Mouse (Mus musculus): ENCODE measurements at regions not wholly inside any gene's neighbourhood (a gene's known extent, or its start where the extent isn't known, plus 50 kb on each side); places are given as distances from the start of the nearest gene placed in this dataset.

GRCm38 (mm10) chr8:26596665-26597362 is 380.3 kb upstream of the Zfp703 start:
- Histone ChIP-seq H3K27me3 (ENCODE audit: control insufficient read depth, insufficient read depth, insufficient read length) (no peaks in the 10 kb centered on the region), H3K36me3 (ENCODE audit: control insufficient read depth, insufficient read depth) (no peaks in the 10 kb centered on the region)

DNA sequence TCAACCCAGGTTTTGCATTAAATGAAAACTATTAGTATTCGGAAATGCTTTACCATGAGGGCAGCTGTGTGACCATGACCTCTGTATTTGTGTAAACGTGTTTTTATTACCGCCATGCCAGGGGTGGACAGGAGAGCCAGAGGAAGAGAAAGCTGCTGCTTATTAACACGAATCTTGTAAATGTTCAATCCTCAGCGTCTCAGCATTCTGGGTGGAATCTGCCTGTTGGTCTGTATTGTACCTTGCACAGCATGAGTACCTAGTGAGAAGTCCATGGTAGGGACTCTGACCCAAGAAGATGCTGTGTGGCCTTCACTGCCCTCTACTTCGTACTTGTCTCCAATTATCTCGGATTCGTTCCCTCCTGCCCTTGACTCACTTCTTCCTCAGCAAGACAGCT is 378.6 kb upstream of the Zfp703 start:
- H3K79me3 ChIP-seq (ENCODE audit: low read depth) = no peaks in the 10 kb centered on the region
- no peak overlapping the region for H3ac ChIP-seq (ENCODE audit: control insufficient read depth, insufficient read length, low read depth)
- no peak overlapping the region for H3K4me3 ChIP-seq (ENCODE audit: insufficient read depth, poor library complexity, severe bottlenecking)
- H3K36me3 ChIP-seq (ENCODE audit: control insufficient read depth, insufficient read depth) = no peaks in the 10 kb centered on the region
- TF ChIP-seq USF1 (IDR thresholded peaks at IDR 0.05; ENCODE audit: low read depth) (no peak), MYOG (IDR thresholded peaks at IDR 0.05; ENCODE audit: control insufficient read depth, extremely low read depth, insufficient read length) (no peak), MYOD1 (IDR thresholded peaks at IDR 0.05; ENCODE audit: control insufficient read depth, insufficient read length, low read depth) (no peak), CTCF (IDR thresholded peaks at IDR 0.05; ENCODE audit: control insufficient read depth, insufficient read depth, insufficient read length) (no peak), MAX (IDR thresholded peaks at IDR 0.05) (no peak), FOSL1 (IDR thresholded peaks at IDR 0.05; ENCODE audit: insufficient read depth, low read length, poor library complexity, severe bottlenecking) (no peak), CEBPB (IDR thresholded peaks at IDR 0.05; ENCODE audit: low read depth) (no peak)
- no peaks in the 10 kb centered on the region for H3K79me2 ChIP-seq (ENCODE audit: control insufficient read depth, insufficient read depth)
- H3K27me3 ChIP-seq (ENCODE audit: control insufficient read depth, insufficient read depth, insufficient read length) = no peaks in the 10 kb centered on the region

More at GRCm38 (mm10) chr8:26596665-26597362, 380.3 kb upstream of the Zfp703 start:
- H3ac ChIP-seq (ENCODE audit: control insufficient read depth, insufficient read length, low read depth) = no peak overlapping the region
- H3K4me3 ChIP-seq (ENCODE audit: insufficient read depth, poor library complexity, severe bottlenecking) = no peak overlapping the region
- no peaks in the 10 kb centered on the region for H3K79me3 ChIP-seq (ENCODE audit: low read depth)
- TF ChIP-seq MYOD1 (IDR thresholded peaks at IDR 0.05; ENCODE audit: control insufficient read depth, insufficient read length, low read depth) (no peak), MAX (IDR thresholded peaks at IDR 0.05) (no peak), CEBPB (IDR thresholded peaks at IDR 0.05; ENCODE audit: low read depth) (no peak), USF1 (IDR thresholded peaks at IDR 0.05; ENCODE audit: low read depth) (no peak), FOSL1 (IDR thresholded peaks at IDR 0.05; ENCODE audit: insufficient read depth, low read length, poor library complexity, severe bottlenecking) (no peak), CTCF (IDR thresholded peaks at IDR 0.05; ENCODE audit: control insufficient read depth, insufficient read depth, insufficient read length) (no peak), MYOG (IDR thresholded peaks at IDR 0.05; ENCODE audit: control insufficient read depth, extremely low read depth, insufficient read length) (no peak)
- no peaks in the 10 kb centered on the region for H3K79me2 ChIP-seq (ENCODE audit: control insufficient read depth, insufficient read depth)

DNA sequence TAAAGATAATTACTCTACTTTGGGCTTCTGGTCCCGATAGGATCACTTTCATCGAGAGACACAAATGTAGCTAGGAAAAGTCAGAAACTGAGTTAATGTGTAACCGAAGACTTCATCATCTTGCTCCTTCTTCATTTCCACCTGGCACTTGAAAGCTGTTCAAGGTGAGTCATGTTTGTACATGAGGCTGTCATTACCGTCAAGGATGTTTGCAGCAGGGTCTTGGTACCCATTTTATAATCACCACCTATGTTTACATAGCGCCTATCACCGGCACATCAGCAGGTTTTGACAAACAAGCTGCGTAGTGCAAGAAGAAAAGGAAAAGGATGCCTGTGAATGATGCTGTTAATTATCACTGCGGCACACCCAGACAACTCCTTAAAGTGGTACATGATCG is 377.0 kb upstream of the Zfp703 start:
- Histone ChIP-seq H3K27me3 (ENCODE audit: control insufficient read depth, insufficient read depth, insufficient read length) (no peaks in the 10 kb centered on the region), H3K4me3 (ENCODE audit: insufficient read depth, poor library complexity, severe bottlenecking) (no peak overlapping the region), H3K36me3 (ENCODE audit: control insufficient read depth, insufficient read depth) (no peaks in the 10 kb centered on the region), H3K79me3 (ENCODE audit: low read depth) (no peaks in the 10 kb centered on the region), H3K79me2 (ENCODE audit: control insufficient read depth, insufficient read depth) (no peaks in the 10 kb centered on the region), H3ac (ENCODE audit: control insufficient read depth, insufficient read length, low read depth) (no peak overlapping the region)
- no peak for TF ChIP-seq CEBPB (IDR thresholded peaks at IDR 0.05; ENCODE audit: low read depth)
- no peak for TF ChIP-seq FOSL1 (IDR thresholded peaks at IDR 0.05; ENCODE audit: insufficient read depth, low read length, poor library complexity, severe bottlenecking)
- no peak for TF ChIP-seq CTCF (IDR thresholded peaks at IDR 0.05; ENCODE audit: control insufficient read depth, insufficient read depth, insufficient read length)
- no peak for TF ChIP-seq MYOG (IDR thresholded peaks at IDR 0.05; ENCODE audit: control insufficient read depth, extremely low read depth, insufficient read length)
- TF ChIP-seq USF1 (IDR thresholded peaks at IDR 0.05; ENCODE audit: low read depth) = no peak
- no peak for TF ChIP-seq MYOD1 (IDR thresholded peaks at IDR 0.05; ENCODE audit: control insufficient read depth, insufficient read length, low read depth)

DNA sequence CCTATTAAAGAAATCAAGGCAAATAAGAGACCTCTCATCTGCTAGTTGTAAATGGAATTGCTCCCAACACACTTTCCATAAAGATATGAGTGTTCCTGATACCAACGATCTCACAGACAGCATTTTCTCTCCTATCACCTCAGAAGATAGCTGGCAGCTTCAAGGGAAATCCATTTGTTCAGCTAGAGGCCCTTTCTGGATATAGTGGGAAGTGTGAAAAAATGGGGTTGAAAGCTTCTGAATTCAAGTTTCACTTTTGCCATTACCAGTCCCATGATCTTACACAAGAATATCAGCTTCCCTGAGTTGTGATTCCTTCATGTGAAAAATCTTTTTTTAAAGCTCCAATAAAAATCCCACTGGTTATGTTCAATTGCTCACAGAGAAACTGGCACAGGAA is 369.1 kb upstream of the Zfp703 start:
- no peak for TF ChIP-seq CTCF (IDR thresholded peaks at IDR 0.05; ENCODE audit: control insufficient read depth, insufficient read depth, insufficient read length)
- no peak for TF ChIP-seq MYOG (IDR thresholded peaks at IDR 0.05; ENCODE audit: control insufficient read depth, extremely low read depth, insufficient read length)
- TF ChIP-seq MAX (IDR thresholded peaks at IDR 0.05) = no peak
- no peak for TF ChIP-seq FOSL1 (IDR thresholded peaks at IDR 0.05; ENCODE audit: insufficient read depth, low read length, poor library complexity, severe bottlenecking)
- no peak for TF ChIP-seq USF1 (IDR thresholded peaks at IDR 0.05; ENCODE audit: low read depth)
- no peak for TF ChIP-seq MYOD1 (IDR thresholded peaks at IDR 0.05; ENCODE audit: control insufficient read depth, insufficient read length, low read depth)
- TF ChIP-seq CEBPB (IDR thresholded peaks at IDR 0.05; ENCODE audit: low read depth) = no peak
- Histone ChIP-seq H3ac (ENCODE audit: control insufficient read depth, insufficient read length, low read depth) (no peak overlapping the region), H3K4me3 (ENCODE audit: insufficient read depth, poor library complexity, severe bottlenecking) (no peak overlapping the region), H3K79me2 (ENCODE audit: control insufficient read depth, insufficient read depth) (no peaks in the 10 kb centered on the region), H3K27me3 (ENCODE audit: control insufficient read depth, insufficient read depth, insufficient read length) (no peaks in the 10 kb centered on the region), H3K79me3 (ENCODE audit: low read depth) (no peaks in the 10 kb centered on the region), H3K36me3 (ENCODE audit: control insufficient read depth, insufficient read depth) (no peaks in the 10 kb centered on the region)

GRCm38 (mm10) chr8:26608588-26608987 is 368.5 kb upstream of the Zfp703 start:
- no peaks in the 10 kb centered on the region for H3K79me2 ChIP-seq (ENCODE audit: control insufficient read depth, insufficient read depth)
- no peak overlapping the region for H3K4me3 ChIP-seq (ENCODE audit: insufficient read depth, poor library complexity, severe bottlenecking)
- H3K27me3 ChIP-seq (ENCODE audit: control insufficient read depth, insufficient read depth, insufficient read length) = no peaks in the 10 kb centered on the region
- no peaks in the 10 kb centered on the region for H3K79me3 ChIP-seq (ENCODE audit: low read depth)
- H3ac ChIP-seq (ENCODE audit: control insufficient read depth, insufficient read length, low read depth) = no peak overlapping the region
- no peak for TF ChIP-seq MYOG (IDR thresholded peaks at IDR 0.05; ENCODE audit: control insufficient read depth, extremely low read depth, insufficient read length)
- no peak for TF ChIP-seq USF1 (IDR thresholded peaks at IDR 0.05; ENCODE audit: low read depth)
- no peak for TF ChIP-seq CTCF (IDR thresholded peaks at IDR 0.05; ENCODE audit: control insufficient read depth, insufficient read depth, insufficient read length)
- TF ChIP-seq MAX (IDR thresholded peaks at IDR 0.05) = no peak
- TF ChIP-seq FOSL1 (IDR thresholded peaks at IDR 0.05; ENCODE audit: insufficient read depth, low read length, poor library complexity, severe bottlenecking) = no peak
- no peak for TF ChIP-seq CEBPB (IDR thresholded peaks at IDR 0.05; ENCODE audit: low read depth)
- no peak for TF ChIP-seq MYOD1 (IDR thresholded peaks at IDR 0.05; ENCODE audit: control insufficient read depth, insufficient read length, low read depth)
- H3K36me3 ChIP-seq (ENCODE audit: control insufficient read depth, insufficient read depth) = no peaks in the 10 kb centered on the region

All from C2C12 (cell line).